Mouse (Mus musculus) MEL (cell line): ENCODE measurements at regions not wholly inside any gene's neighbourhood (a gene's known extent, or its start where the extent isn't known, plus 50 kb on each side); places are given as distances from the start of the nearest gene placed in this dataset.

Experiments used
- DNase-seq: peaks from one replicate; pipeline ENCODE4 v3.0.0; 2011; ENCODE audit warnings: low read depth, low spot score
- H3K27ac ChIP-seq: 2 replicates; pipeline ENCODE4 v1.5.1; 2012; ENCODE audit warnings: low read depth, mild to moderate bottlenecking, control low read depth, low read length, moderate library complexity; ENCODE audit not compliant: control insufficient read depth
- H3K27me3 ChIP-seq, 2 experiments: fragments of 150-350 bp in 1 of 2; sonication (generic) in 1 of 2; 2 replicates each; pipeline ENCODE4 v1.6.1; 2012; ENCODE audit warnings: low read length in 2 of 2, mild to moderate bottlenecking in 2 of 2, improper control_type of control experiment in 1 of 2, moderate library complexity in 1 of 2; ENCODE audit not compliant: insufficient read depth in 2 of 2, control insufficient read depth in 1 of 2
- H3K36me3 ChIP-seq, 2 experiments: 2 replicates each; pipeline ENCODE4 v1.6.1; 2012 to 2014; ENCODE audit warnings: low read length in 2 of 2, improper control_type of control experiment in 1 of 2, inconsistent platforms in 1 of 2, mild to moderate bottlenecking in 1 of 2; ENCODE audit not compliant: insufficient read depth in 2 of 2, control insufficient read depth in 1 of 2
- H3K4me1 ChIP-seq, 2 experiments: fragments of 150-350 bp in 1 of 2; sonication (generic) in 1 of 2; 2 replicates each; pipeline ENCODE4 v1.6.1; 2012; ENCODE audit warnings: low read length in 2 of 2, improper control_type of control experiment in 1 of 2, mild to moderate bottlenecking in 1 of 2; ENCODE audit not compliant: insufficient read depth in 2 of 2, control insufficient read depth in 1 of 2
- H3K4me3 ChIP-seq, 2 experiments: fragments of 150-350 bp in 1 of 2; sonication (generic) in 1 of 2; 2 replicates each; pipeline ENCODE4 v1.5.1; 2012; ENCODE audit warnings: low read depth in 2 of 2, low read length in 2 of 2, mild to moderate bottlenecking in 2 of 2, moderate library complexity in 2 of 2, control low read depth in 1 of 2, improper control_type of control experiment in 1 of 2; ENCODE audit not compliant: control insufficient read depth in 1 of 2, insufficient read depth in 1 of 2
- H3K79me2 ChIP-seq: 2 replicates; pipeline ENCODE4 v1.6.1; 2012; ENCODE audit warnings: mild to moderate bottlenecking, low read length, moderate library complexity; ENCODE audit not compliant: control insufficient read depth, poor library complexity, insufficient read depth
- H3K9ac ChIP-seq: 2 replicates; pipeline ENCODE4 v1.6.1; 2012; ENCODE audit warnings: low read depth, mild to moderate bottlenecking, control low read depth, low read length, moderate library complexity; ENCODE audit not compliant: control insufficient read depth, poor library complexity, severe bottlenecking
- H3K9me3 ChIP-seq: fragments of 150-350 bp; sonication (generic); replicated peaks from 2 replicates; pipeline ENCODE4 v1.6.1; 2012; ENCODE audit warnings: mild to moderate bottlenecking, low read length, improper control_type of control experiment, moderate library complexity; ENCODE audit not compliant: insufficient read depth
- CHD1 ChIP-seq: IDR thresholded peaks from 2 replicates; pipeline ENCODE4 v1.6.1; 2012; ENCODE audit warnings: low read depth, mild to moderate bottlenecking, inconsistent platforms, low read length, improper control_type of control experiment
- CHD2 ChIP-seq: IDR thresholded peaks from 2 replicates; pipeline ENCODE4 v1.6.1; 2011; ENCODE audit warnings: low read length, improper control_type of control experiment
- EP300 ChIP-seq, 2 experiments: IDR thresholded peaks; 2 replicates each; pipeline ENCODE4 v1.6.1; 2011; ENCODE audit warnings: improper control_type of control experiment in 2 of 2, low read length in 2 of 2, low read depth in 1 of 2, mild to moderate bottlenecking in 1 of 2
- ETS1 ChIP-seq: IDR thresholded peaks from 2 replicates; pipeline ENCODE4 v1.6.1; 2012; ENCODE audit warnings: low read depth, mild to moderate bottlenecking, inconsistent platforms, low read length, improper control_type of control experiment, moderate library complexity
- KAT2A ChIP-seq: conservative IDR thresholded peaks from 2 replicates; pipeline ENCODE4 v1.6.1; 2012; ENCODE audit warnings: low read depth, low read length, improper control_type of control experiment, inconsistent platforms
- MAZ ChIP-seq: IDR thresholded peaks from 2 replicates; pipeline ENCODE4 v1.6.1; 2012; ENCODE audit warnings: low read depth, mild to moderate bottlenecking, inconsistent platforms, low read length, improper control_type of control experiment
- MEF2A ChIP-seq: IDR thresholded peaks from 2 replicates; pipeline ENCODE4 v1.6.1; 2014; ENCODE audit warnings: low read depth, mild to moderate bottlenecking, inconsistent platforms, low read length, improper control_type of control experiment; ENCODE audit not compliant: poor library complexity, insufficient replicate concordance, severe bottlenecking; ENCODE audit errors: extremely low read depth
- MXI1 ChIP-seq: IDR thresholded peaks from 2 replicates; pipeline ENCODE4 v1.6.1; 2011; ENCODE audit warnings: mild to moderate bottlenecking, low read depth, low read length, improper control_type of control experiment
- NELFE ChIP-seq: IDR thresholded peaks from 2 replicates; pipeline ENCODE4 v1.6.1; 2011; ENCODE audit warnings: low read depth, low read length, improper control_type of control experiment
- NRF1 ChIP-seq: IDR thresholded peaks from 2 replicates; pipeline ENCODE4 v1.6.1; 2014; ENCODE audit warnings: low read depth, mild to moderate bottlenecking, inconsistent platforms, low read length, improper control_type of control experiment, moderate library complexity; ENCODE audit not compliant: poor library complexity, insufficient read depth, severe bottlenecking
- POLR2AphosphoS2 ChIP-seq: IDR thresholded peaks from 2 replicates; pipeline ENCODE4 v1.6.1; 2011; ENCODE audit warnings: low read length, improper control_type of control experiment
- RAD21 ChIP-seq: IDR thresholded peaks from 2 replicates; pipeline ENCODE4 v1.6.1; 2011; ENCODE audit warnings: mild to moderate bottlenecking, low read depth, low read length, improper control_type of control experiment
- SIN3A ChIP-seq: IDR thresholded peaks from 2 replicates; pipeline ENCODE4 v1.6.1; 2012; ENCODE audit warnings: low read length, improper control_type of control experiment, inconsistent platforms
- TBP ChIP-seq: IDR thresholded peaks from 2 replicates; pipeline ENCODE4 v1.8.0; 2011; ENCODE audit warnings: low read depth, low read length, improper control_type of control experiment
- UBTF ChIP-seq: IDR thresholded peaks from 2 replicates; pipeline ENCODE4 v1.6.1; 2012; ENCODE audit warnings: low read depth, mild to moderate bottlenecking, inconsistent platforms, low read length, improper control_type of control experiment, moderate library complexity, borderline replicate concordance; ENCODE audit not compliant: insufficient read depth

DNA sequence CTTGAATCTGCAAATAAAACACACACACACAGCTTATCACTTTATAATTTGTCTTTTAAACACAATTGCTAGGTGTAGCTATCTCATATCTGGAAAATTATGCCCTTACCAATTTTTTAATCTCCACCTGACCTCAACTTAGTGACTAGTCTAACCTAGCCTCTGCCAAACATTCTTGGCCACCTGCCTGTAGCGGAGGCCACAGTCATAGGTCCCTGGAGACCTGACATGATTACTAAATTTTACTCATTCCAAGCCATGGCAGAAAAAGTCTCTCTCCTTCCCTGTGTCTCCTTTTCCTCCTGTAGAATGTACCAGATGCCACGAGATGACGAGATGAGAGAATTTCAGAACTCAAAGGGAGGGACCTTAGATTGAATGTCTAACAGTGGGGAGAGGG lies 163.8 kb upstream of the Rgs18 start:
- no peaks in the 10 kb centered on the region for H3K36me3 ChIP-seq

DNA sequence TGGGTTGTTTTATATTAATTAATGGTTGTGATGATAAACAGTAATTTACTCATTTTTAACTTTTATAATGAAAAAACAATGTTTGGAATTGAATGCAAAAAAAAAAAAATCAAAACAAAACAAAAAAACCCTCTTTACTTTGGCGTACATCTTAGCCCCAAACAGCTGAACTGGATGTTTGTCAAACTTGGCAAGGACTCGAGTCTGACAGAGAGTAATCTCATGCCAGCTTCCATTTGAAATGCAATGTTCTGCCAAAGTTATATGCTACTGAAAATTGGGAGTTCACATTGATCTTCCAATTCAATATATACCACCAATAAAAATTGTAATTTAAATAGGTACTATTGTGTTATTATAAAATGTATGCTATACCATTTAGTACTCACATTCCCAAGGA lies 150.9 kb upstream of the Rgs18 start:
- TF ChIP-seq MAZ (no peak), ETS1 (no peak)
- Histone ChIP-seq H3K79me2 (no peaks in the 10 kb centered on the region), H3K36me3 (no peaks in the 10 kb centered on the region), H3K27ac (no peak overlapping the region), H3K9ac (no peak overlapping the region), H3K4me3 (no peak overlapping the region), H3K9me3 (no peaks in the 10 kb centered on the region), H3K27me3 (no peaks in the 10 kb centered on the region), H3K4me1 (no peaks in the 10 kb centered on the region)
- no peak for DNase-seq

More for the DNA sequence above, 163.8 kb upstream of the Rgs18 start:
- no peak for DNase-seq
- Histone ChIP-seq H3K4me1 (no peaks in the 10 kb centered on the region), H3K27me3 (no peaks in the 10 kb centered on the region), H3K79me2 (no peaks in the 10 kb centered on the region), H3K9me3 (no peaks in the 10 kb centered on the region), H3K9ac (no peak overlapping the region), H3K4me3 (no peak overlapping the region), H3K27ac (no peak overlapping the region)
- TF ChIP-seq CHD1 (no peak), NRF1 (no peak), CHD2 (no peak), RAD21 (no peak), EP300 (IDR thresholded peaks at IDR 0.05; ENCODE audit: low read depth in 1 of 2, low read length in 2 of 2) (no peak), NELFE (no peak), UBTF (no peak), MXI1 (no peak)

GRCm38 (mm10) chr1:144916568-144916967 lies 141.3 kb upstream of the Rgs18 start:
- Histone ChIP-seq H3K27ac (no peak overlapping the region), H3K4me3 (no peak overlapping the region), H3K9ac (no peak overlapping the region), H3K27me3 (no peaks in the 10 kb centered on the region), H3K4me1 (no peaks in the 10 kb centered on the region), H3K36me3 (no peaks in the 10 kb centered on the region), H3K9me3 (no peaks in the 10 kb centered on the region), H3K79me2 (no peaks in the 10 kb centered on the region)
- no peak for TF ChIP-seq KAT2A
- TF ChIP-seq SIN3A: no peak
- no peak for TF ChIP-seq UBTF
- TF ChIP-seq TBP: no peak
- TF ChIP-seq MEF2A: no peak
- TF ChIP-seq POLR2AphosphoS2: no peak
- TF ChIP-seq ETS1: no peak
- TF ChIP-seq RAD21: no peak
- no peak for DNase-seq
